Mouse (Mus musculus) cerebellum, postnatal 10 days (tissue): ENCODE results near the gene Dnaja4.
"Not testable (repeated sequence)": the region's sequence is repeated elsewhere in the genome, so short reads cannot be mapped to it uniquely, and the experiment has no call there.

Experiments used
- DNase-seq, 2 experiments: peaks; one replicate each; pipeline ENCODE4 v3.0.0; 2021; ENCODE audit warnings: mixed read lengths in 2 of 2

Gene Dnaja4

DNA sequence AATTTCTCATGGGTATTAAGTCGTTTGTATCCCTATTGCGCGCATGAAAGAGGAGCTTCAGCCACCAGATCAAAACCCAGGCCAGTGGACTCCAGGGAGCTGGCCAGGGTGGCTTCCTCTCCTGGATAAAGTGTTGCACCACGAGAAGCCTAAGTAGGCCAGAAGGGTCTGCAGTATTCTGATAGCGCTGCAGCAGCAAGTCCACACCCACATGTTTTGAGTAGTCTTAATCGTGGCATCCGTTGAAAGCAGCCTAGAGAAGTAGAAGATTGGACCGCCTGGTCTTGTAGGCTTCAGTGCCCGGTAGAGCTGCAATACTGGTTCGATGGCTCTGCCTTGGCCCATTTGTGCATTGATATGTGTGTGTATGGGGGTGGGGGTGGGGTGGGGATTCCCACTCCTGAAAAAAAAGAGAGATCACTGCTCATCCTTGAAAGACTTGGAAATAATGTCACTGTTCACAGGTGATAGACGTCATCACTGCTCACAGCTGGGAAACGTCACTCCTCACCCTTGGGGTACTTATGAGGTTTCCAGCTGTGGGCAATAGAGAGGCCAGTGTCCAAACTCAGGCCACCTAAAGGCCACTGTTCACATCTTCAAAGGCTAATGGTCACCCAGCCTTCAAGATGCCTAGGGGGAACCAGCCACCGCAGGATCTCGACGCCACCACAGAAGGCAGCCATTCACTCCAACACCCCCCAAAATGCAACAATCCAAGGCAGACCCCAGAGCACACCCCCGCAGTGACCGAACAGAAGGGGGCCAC, at the start of gene Dnaja4:
TSS of gene Dnaja4 (plus strand) at position 556 of the 769 bp plus-strand sequence.
- no peak for DNase-seq

DNA sequence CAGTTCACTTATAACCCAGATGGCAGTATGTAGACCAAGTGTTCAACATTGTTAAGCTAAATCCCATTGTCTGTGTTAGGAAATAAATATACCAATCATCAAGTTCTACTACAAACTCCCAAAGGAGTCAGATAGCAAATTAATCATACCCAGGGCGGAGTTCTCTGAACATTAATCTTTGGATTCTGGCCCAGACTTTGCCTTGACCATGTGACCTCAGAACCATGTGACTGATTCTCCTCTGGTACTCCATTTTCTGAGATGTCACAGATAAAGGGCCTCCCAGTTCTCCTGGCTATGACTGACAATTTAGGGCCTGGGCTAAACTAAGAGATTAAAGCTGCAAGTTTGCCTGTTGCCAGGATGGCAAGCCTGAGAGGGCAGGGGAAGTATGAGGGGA, 49.3 kb upstream of the Dnaja4 start:
- DNase-seq, result no peak

DNA sequence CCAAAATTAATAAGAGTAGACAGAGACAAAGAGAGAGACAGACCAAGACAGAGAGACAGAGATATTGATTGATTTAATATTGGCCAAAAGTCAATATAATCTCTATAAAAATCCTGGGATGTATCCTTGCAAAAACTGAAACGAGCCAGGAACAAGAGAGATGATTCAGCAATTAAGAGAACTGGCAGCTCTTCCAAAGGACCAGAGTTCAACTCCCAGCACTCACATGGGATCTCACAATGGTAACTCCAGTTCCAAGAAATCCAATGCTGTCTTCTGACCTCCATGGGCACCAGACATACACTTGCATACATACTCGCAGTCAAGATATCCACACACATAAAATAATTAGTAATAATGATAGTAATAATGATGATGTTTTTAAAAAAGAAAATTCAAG, 45.9 kb upstream of the Dnaja4 start:
- DNase-seq, result no peak

DNA sequence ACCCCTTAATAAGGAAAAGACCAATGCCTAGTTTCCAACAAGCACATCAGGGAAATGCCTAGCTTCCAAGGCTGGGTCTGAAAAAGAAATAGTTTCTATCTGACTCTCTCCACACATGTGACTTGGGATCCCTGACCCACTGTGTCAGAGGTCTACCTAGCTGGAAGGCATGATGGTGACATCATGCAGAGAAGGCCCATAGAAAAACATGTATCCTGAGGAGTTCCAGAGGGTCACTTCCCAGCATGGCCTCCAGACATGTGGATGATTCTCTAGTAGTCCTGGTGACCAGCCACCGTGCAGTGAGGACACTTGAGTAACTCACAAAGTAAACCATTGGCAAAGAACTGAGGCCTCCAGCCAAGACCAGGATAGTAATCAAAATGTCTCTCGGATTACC, 42.8 kb upstream of the Dnaja4 start:
- no peak for DNase-seq

DNA sequence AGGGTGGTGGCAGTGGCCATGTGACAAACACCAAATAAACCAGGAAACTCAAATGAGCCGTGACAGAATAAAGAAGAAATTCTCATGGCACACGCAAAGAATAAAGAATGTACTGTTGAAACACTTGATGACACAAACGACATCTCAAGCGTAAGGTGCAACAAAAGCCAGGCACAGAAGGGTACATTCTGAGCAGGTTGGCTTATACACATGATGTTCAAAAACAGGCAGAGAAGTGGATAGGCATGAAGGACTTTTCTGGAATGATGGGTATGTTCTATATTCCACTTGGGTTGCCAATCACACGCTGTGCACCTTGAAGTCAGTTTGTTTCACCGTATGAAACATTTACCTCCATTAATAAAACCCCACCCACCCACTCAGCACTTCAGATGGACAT, 42.3 kb upstream of the Dnaja4 start:
- no peak for DNase-seq

DNA sequence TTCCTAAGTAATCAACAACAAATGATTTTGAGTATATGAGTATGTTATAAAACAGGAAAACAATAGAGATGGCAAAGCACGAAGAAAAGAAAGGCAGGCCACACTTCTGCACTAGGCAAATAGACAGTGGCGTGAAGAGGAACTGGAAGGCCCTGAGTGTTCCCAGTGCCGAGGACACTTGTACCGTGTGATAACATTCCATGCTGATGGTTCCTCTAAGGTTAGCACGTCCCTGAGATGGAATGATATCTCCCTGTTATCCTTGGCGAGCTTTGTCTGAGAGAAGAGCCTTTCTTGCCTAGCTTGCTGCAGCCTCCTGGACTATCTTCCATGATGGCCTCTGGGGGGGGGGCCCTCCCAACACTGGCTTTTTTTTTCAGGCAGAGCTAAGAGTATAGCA, 39.9 kb upstream of the Dnaja4 start:
- DNase-seq, result no peak

DNA sequence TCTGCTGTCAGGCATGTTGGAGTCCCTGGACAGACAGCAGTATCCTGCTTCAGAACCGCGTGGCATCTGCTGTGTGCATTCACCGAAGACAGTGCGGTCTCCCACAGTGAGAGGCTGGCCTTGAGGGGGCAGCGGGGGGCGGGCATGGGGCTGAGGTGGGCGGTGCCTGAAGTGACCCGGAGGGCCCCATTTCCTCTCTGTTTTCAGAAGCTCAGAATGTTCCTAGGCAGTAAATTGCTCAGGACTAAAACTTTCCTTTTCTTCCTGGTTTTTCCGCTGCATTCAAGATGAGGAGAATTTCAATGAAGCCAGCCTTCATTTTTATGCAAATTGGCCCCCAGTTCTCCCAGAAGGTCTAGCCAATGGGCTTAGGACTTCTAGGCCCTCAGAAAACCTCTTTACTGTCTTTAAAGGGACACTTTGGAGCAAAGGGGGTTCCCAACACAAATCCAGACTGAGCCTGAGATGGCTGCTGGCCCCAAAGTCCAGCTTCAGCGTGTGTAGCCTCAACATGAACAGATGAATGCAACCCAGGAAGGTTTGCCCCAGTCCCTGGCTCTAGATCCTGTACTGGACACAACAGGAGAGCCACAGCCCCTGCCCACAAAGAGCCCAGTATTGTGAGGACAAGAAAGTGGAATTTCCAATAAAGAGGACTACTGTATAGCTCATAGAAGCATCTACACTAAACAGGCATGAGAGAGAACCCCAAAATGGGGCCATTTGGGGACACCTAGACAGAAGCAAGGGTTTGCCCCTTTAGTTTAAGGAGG, 36.9 kb upstream of the Dnaja4 start, which contains the start of gene Acsbg1:
TSS of gene Acsbg1 (minus strand) at position 266 of the 773 bp plus-strand sequence.
- peak; percentile 43 to 63 for DNase-seq

DNA sequence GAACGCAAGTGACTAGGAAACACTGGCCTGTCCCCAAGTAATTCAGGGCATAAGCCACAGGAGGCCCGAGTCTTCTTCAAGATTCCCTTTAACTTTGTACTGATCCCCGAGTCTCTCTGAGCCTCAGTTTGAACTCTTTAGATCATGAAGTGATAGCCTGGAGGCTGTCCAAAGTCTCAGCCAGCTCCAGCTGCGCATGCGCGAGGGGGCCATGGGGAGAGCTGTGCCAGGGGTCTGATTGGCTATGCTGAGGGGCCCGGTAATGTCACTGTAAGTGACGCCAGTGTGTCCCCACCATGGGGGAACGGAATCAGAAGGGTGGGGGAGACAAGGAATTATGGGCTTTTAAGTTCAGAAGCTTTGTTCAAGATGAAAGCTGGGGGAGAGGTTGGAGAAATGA, 34.3 kb upstream of the Dnaja4 start:
- DNase-seq, result peak; percentile 67 to 71

DNA sequence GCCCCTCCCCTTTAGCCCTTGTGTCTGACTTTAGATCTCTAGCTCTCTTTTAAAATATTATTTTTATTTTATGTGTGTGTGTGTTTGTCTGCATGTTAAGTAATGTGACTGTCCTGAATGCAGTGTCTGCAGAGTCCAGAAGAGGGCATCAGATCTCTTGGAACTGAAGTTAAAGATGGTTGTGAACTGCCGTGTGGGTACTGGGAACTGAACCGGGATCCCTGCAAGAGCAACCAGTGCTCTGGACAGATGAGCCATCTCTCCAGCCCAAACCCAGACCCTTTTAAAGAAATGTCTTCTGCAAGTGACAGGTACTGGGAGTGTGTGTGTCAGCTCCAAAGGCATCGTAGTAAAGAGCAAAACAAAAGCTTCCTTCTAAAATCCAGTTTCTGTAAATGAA, 32.6 kb upstream of the Dnaja4 start:
- DNase-seq, result no peak

DNA sequence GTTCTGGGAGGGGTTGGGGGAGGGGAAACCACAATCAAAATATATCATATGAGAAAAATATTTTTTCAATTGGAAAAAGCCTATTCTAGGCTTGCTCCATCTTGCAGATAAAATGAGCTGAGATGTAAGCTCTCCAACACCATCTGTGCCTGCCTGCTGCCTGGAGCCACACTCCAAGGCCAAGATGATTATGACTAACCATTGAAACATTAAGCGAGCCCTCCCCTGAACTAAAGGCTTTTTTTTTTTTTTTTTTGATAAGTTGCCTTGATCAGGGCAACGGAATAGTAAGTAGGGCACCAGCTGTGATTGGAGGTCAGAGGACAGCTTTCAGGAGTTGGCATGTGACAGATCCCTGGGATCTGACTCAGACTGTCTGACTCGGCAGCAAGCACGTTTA, 30.2 kb upstream of the Dnaja4 start:
- DNase-seq, result peak; percentile 61 to 63

DNA sequence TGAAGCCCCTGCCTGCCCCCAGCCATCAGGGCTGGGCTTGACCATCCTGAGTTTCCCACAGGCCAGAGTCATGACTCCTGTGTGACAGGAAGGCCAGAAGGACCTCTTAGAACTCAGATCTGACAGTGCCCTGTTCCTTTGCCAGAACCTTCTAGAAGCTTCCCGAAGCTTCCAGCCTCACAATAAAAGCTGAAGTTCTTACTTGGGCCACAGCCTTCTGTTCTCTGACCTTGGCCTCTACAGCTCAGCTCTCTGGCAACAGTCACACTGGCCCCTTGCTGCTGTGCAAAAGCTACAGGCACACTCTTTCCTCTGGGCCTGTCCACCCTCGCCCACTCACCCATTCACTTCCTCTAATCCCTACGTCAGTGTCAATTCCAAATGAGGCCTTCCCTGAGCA, 26.7 kb upstream of the Dnaja4 start:
- DNase-seq, result peak in 1 of 2 experiments; percentile 17

DNA sequence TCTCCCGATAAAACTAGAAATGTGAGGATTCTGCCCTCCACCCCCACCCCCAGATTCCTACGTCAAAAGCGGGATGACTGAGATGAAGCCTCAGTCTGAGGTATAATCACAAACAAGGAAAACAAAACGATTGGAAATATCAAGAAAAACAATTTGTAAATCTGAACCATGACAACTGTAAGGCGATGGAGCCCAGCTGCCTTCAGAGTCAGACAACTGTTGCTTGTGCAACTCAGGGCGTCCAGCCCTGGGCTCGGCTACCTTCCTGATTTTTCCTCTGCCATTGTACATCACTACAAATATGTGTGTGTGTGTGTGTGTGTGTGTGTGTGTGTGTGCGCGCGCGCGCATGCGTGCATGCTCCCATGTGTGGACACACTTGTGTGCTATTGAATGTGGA, 24.8 kb upstream of the Dnaja4 start:
- no peak for DNase-seq

DNA sequence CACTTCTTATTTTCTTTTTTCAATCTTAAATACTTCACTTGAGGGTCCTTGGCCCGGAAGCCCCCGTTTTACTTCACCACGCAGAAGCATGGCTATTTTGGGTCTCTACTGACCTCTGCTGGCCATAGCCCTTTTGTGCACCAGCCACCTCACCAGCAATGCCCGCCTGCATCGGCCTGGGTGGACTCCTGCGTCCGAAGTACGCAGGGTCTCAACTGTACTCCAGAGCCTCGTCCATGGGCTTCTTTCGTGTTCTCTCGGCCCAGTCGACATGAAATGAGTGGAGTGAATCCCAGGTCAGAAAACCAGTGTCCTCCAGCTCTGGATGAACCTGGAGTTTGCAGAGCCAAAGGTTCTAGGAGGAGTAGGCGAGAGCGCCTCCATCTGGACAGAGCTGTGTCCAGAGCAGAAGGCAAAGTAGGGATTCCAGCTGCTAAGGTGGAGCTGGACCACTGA, 22.1 kb upstream of the Dnaja4 start:
- peak; percentile 90 to 92 for DNase-seq

DNA sequence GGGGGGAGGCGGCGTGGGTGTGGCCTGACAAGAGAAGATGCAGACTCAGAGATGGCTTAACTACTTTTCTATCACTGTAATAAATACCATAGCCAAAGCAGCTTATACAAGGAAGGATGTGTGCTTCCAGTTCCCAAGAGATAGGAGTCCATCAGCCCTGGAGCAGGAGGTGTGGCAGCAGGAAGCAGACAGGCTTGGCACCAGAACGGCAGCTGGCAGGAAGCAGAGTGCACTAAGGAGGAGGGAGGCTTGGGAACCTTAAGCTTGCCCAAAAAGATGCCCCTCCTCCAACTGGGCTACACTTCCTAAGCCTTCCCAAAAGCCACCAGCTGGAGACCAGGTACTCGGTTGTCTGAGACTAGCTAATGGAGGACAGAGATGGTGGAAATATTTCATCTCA, 15.8 kb upstream of the Dnaja4 start:
- peak; percentile 86 to 89 for DNase-seq

DNA sequence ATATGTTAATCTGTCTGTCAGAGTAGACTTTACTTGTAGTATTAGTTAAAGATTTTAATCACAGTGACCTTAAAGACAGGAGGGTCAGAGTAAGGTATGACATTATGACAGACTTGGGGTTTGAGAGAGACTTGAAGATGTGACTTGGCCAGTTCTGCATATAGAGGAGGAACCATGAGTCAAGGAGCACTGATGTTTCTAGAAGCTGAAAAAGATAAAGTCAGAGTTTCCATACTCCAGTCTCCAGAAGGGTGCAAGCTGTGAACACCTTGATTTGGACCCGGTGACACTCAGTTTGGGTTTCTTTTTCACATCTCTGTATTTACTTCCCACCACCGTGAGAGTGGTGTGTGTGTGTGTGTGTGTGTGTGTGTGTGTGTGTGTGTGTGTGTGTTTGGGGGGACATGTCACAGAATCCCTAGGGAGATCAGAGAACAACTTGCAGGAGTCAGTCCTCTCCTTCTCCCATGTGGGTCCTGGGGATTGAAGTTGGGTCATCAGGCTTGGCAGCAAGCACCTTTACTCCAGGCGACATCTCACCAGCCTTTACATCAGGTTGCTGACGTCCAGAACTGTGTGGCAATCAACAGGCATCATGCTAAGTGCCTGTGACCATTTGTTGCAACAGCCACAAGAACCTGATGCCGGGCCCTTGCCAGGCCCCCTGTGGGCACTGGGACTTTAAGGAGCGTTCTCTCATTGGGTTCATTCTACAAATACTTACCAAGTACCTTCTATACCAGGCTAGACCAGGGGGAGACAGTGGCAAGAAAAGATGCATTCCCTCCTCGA, 14.7 kb upstream of the Dnaja4 start:
- no peak for DNase-seq

DNA sequence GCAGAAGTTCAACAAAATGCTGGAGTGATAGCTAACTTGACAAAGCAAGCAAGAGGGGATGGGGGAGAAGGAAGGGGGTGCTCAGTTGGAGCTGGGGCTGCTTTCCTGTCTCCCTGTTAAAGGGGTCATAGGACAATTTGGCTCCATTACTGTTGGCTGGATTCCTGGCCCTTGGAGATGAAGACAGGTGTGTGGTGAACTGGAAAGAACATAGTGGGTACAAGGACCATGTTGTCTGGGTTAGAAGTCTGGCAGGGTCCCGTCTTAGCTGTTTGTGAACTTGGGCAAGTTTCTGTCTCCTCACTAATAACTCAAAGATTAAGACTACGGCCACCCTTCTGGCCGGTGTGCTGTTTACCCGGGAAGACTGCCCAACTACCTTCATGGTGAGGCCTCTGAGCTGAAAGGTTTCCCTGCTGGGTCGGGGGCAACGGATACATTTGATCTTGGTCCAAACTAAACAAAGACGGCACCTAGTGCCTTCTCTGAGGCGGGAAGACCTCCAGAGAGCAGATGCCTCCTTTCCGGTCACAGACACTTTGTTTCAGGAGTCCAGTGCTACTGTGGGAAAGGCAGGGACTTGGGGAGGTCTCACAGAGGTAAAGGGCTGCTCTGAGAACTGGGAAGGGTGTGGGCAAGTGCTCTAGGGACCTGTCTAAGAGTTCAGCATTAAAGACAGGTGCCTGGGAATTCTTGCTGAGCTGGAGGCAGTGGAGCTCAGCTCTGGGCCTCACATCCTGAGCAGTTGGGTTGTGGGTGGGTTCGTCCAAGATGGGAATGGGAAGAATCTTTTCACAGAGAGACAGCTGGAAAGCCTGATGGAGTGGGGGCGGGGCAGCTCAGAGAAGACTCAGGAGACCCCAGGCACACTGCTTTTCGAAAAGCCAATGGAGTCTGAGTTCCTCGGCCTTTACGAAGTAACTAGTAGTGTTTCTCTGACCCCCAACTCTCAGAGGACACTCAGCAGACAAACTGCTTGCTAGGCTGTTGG, 11.1 kb upstream of the Dnaja4 start:
- peak in 1 of 2 experiments; percentile 27 for DNase-seq

DNA sequence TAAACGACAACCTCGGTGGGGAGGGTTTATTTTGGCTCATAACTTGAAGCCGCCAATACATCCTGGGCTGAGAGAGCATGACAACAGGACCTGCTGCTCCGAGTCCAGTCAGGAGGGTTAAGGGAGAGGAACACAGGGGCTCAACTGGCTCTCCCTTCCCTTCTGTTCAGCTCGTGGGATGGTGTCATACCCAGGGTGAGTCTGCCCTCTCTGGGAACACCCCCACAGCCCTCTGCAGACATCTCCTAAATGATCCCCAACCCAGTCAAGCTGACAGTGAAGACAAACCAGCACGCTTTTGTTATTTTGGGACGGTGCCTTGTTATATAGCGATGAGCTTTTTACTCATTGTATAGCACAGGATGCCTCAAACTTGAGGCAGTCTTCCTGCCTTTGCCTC, 9.2 kb upstream of the Dnaja4 start:
- DNase-seq, result no peak

DNA sequence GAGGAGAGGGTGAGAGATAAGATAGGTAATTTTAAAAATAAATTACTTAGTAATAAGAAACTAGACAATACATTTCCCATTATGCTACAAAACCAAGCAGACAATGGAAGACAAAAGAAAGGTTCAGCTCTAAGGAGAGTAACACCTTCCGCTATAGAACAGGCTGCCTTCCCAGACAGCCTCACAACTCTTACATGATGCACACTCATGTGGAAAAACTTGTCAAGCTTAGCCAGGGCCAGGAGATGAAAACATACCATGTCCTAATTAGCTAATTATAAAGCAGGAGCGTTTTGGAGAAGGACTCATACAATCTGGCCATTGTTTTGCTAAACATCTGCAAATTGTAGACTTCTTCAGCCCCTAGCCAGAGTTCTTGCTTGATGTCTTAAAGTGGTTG, 8.0 kb upstream of the Dnaja4 start:
- not testable (repeated sequence) for DNase-seq

DNA sequence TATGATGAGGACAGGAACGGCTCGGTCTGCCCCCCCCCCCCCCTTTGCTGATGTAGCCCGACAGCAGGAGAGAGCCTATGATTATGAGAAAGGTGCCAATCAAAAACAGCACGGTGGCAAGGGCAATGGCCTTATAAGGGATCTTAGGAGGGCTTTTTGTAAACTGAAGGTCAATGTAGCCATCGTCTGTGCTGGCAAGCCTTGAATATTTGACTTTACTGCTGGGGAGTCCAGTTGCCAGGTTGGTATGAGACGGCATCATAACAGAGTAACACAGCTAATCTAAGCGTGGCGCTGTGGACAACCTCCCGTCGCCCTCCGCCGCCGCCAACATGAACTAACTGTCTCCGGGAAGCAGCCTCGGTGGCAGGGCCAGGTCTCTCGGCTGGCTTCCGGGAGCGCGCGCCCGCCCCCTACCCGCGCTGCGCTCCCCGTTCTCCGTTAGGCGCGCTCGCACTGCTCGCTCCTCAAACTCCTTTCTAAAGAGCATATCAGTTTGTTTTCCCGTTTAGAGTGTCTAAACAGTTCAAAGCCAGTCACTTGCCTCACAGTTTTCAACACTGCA, 7.3 kb upstream of the Dnaja4 start:
- DNase-seq, result peak; percentile 40 to 48

DNA sequence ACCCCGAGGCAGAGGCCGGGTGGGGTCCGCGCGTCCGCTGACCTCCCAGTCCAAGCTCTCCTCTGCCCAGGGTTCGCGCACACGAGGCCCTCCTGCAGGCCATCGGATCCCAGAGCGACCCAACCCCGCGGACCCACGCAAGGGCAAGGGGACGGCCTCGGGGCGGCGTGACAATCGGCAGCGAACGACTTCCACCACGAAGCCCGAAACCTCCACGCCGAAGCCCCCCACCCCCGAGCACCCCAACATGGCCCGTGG, 343 bp downstream of the Dnaja4 start:
- no peak for DNase-seq

DNA sequence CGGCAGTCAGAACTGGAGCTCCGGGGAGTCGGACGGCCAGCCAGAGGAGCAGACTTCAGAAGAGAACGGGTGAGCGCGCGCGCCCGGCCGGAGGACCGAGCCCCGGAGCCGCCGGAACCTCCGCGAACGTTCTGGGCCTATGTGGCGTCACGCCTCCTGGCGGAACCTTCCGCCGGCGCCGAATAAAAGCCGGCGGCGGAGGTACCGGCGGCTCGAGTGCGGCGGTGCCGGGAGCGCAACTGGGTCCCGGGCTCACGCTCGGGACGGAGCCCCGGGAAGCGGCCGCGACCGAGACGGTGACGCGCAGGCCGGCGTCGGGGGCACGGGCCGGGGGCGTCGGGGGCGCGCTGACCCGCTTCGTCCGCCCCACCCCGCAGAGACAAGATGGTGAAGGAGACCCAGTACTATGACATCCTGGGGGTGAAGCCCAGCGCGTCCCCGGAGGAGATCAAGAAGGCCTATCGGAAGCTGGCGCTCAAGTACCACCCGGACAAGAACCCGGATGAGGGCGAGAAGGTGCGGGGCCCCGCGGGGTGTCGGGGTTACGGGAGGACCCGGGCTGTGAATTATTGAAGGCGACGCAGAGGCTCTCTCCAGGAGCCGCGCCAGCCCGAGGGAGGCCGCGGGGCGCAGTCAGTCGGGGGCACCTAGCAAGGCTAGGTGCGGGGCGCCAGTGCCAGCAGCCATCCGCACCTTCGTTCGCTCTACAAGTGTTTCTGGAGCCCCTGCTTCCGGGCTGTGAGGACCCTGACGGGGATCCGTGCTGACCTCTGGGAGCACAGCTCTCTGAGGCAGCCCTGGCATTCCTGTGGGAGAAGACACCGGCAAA, 886 bp downstream of the Dnaja4 start:
- peak; percentile 82 to 86 for DNase-seq
